Mouse (Mus musculus) intestine, embryonic 15.5 days (tissue): ENCODE results near the gene Lins1. TPM values are rescaled to one million over a fixed set of nuclear protein-coding genes. Genes with fewer than 3 reads are reported as not detected.

Source experiments
- ATAC-seq: fragments of 200-750 bp; cut with Nextera tagmentation; 2 replicates; pipeline ENCODE4 v1.8.0; 2017; ENCODE audit warnings: moderate TSS enrichment, moderate library complexity
- H3K27ac ChIP-seq: fragments of 300-500 bp; sonication (generic); 2 replicates; pipeline ENCODE4 v1.5.1; 2015; ENCODE audit warnings: mild to moderate bottlenecking, inconsistent platforms
- H3K27me3 ChIP-seq: fragments of 300-500 bp; sonication (generic); replicated peaks from 2 replicates; pipeline ENCODE4 v1.6.1; 2015; ENCODE audit warnings: inconsistent platforms
- H3K36me3 ChIP-seq: fragments of 300-500 bp; sonication (generic); 2 replicates; pipeline ENCODE4 v1.6.1; 2015; ENCODE audit warnings: inconsistent platforms
- H3K4me1 ChIP-seq: fragments of 300-500 bp; sonication (generic); replicated peaks from 2 replicates; pipeline ENCODE4 v1.6.1; 2015; ENCODE audit warnings: inconsistent platforms
- H3K4me2 ChIP-seq: fragments of 300-500 bp; sonication (generic); replicated peaks from 2 replicates; pipeline ENCODE4 v1.6.1; 2015; ENCODE audit warnings: mild to moderate bottlenecking, inconsistent platforms
- H3K4me3 ChIP-seq: fragments of 300-500 bp; sonication (generic); replicated peaks from 2 replicates; pipeline ENCODE4 v1.5.1; 2015; ENCODE audit warnings: inconsistent platforms
- H3K9ac ChIP-seq: fragments of 300-500 bp; sonication (generic); 2 replicates; pipeline ENCODE4 v1.6.1; 2015; ENCODE audit warnings: inconsistent platforms
- H3K9me3 ChIP-seq: fragments of 300-500 bp; sonication (generic); 2 replicates; pipeline ENCODE4 v1.6.1; 2016; ENCODE audit warnings: inconsistent platforms
- WGBS: fragments of 180-500 bp; shearing (Covaris S2); methylation state at CpG from one replicate; pipeline ENCODE4 v1.1.7; 2015; 5-methylcytosine and 5-hydroxymethylcytosine counted together
- polyA plus RNA-seq: library from polyadenylated mRNA; unstranded; fragments of >200 nt; fragmentation: Nextera tagmentation; extraction: Ambion mirVana; gene quantifications from 2 replicates; pipeline ENCODE4 v1.2.1, GENCODE M21; 2015

Gene Lins1
- polyA plus RNA-seq, 1 experiment from 2014 or later: 12.6 TPM

- Histone ChIP-seq H3K27me3 (no peaks in the 10 kb centered on the region), H3K4me2 (no peak overlapping the region), H3K27ac (no peak overlapping the region), H3K9me3 (no peaks in the 10 kb centered on the region), H3K4me3 (no peak overlapping the region), H3K9ac (no peak overlapping the region), H3K4me1 (no peaks in the 10 kb centered on the region), H3K36me3 (peaks cover 47% of the 10 kb centered on the region)
- ATAC-seq: no peak
- 93% methylated on average over 2 of the region's 2 CpGs for WGBS
Observed at GRCm38 (mm10) chr7:66675800-66676199, 13.9 kb upstream of the Lins1 start.

GRCm38 (mm10) chr7:66682119-66682863 is 7.4 kb upstream of the Lins1 start:
- H3K9ac ChIP-seq: no peak overlapping the region
- H3K27ac ChIP-seq: no peak overlapping the region
- ATAC-seq: peak; percentile 62; the same call in 1 of the 2 replicates
- no peaks in the 10 kb centered on the region for H3K4me1 ChIP-seq
- no peak overlapping the region for H3K4me2 ChIP-seq
- peaks cover 23% of the 10 kb centered on the region for H3K36me3 ChIP-seq
- H3K9me3 ChIP-seq: no peaks in the 10 kb centered on the region
- H3K27me3 ChIP-seq: no peaks in the 10 kb centered on the region
- 77% methylated on average over 5 of the region's 5 CpGs for WGBS
- no peak overlapping the region for H3K4me3 ChIP-seq

- ATAC-seq: 0 out of 2 replicates have a peak, but pooled peaks have one; percentile 0
- no peaks in the 10 kb centered on the region for H3K36me3 ChIP-seq
- H3K4me2 ChIP-seq: peak overlapping the region; percentile 89
- peak overlapping the region; percentile 86 for H3K4me3 ChIP-seq
- no peaks in the 10 kb centered on the region for H3K27me3 ChIP-seq
- H3K27ac ChIP-seq: no peak overlapping the region
- H3K4me1 ChIP-seq: peaks cover 9% of the 10 kb centered on the region
- H3K9me3 ChIP-seq: no peaks in the 10 kb centered on the region
- WGBS: 2% methylated on average over 5 of the region's 5 CpGs
- peak overlapping the region; percentile 76 for H3K9ac ChIP-seq
Observed at GRCm38 (mm10) chr7:66688721-66689120, 968 bp upstream of the Lins1 start.

- Histone ChIP-seq H3K9me3 (no peaks in the 10 kb centered on the region), H3K4me3 (peak within 1 kb of the TSS; percentile 86), H3K9ac (peak within 1 kb of the TSS; percentile 77), H3K27me3 (no peaks in the 10 kb centered on the region), H3K27ac (peak within 1 kb of the TSS; percentile 83), H3K4me2 (peak within 1 kb of the TSS; percentile 89), H3K4me1 (peaks cover 9% of the 10 kb centered on the region), H3K36me3 (no peaks in the 10 kb centered on the region)
- ATAC-seq: no peak
- under 1% methylated on average over 18 of the region's 18 CpGs for WGBS
Observed at GRCm38 (mm10) chr7:66689294-66689619, 432 bp upstream of the Lins1 start, which contains the start of gene Asb7. Gene Asb7 (minus strand): TSS chr7:66689596.

- Histone ChIP-seq H3K4me3 (no peak overlapping the region), H3K4me1 (peaks cover 5% of the 10 kb centered on the region; the same call in 1 of the 2 replicates), H3K27ac (no peak overlapping the region), H3K9me3 (no peaks in the 10 kb centered on the region), H3K9ac (no peak overlapping the region), H3K4me2 (no peak overlapping the region), H3K36me3 (no peaks in the 10 kb centered on the region), H3K27me3 (no peaks in the 10 kb centered on the region)
- no peak for ATAC-seq
- WGBS: 62% methylated on average over 7 of the region's 7 CpGs
Observed at GRCm38 (mm10) chr7:66694467-66694866, 4.8 kb downstream of the Lins1 start.

GRCm38 (mm10) chr7:66702721-66703120 is 13.0 kb downstream of the Lins1 start:
- no peak overlapping the region for H3K4me2 ChIP-seq
- 89% methylated on average over 7 of the region's 7 CpGs for WGBS

GRCm38 (mm10) chr7:66704631-66705030 is 14.9 kb downstream of the Lins1 start:
- no peaks in the 10 kb centered on the region for H3K27me3 ChIP-seq
- no peaks in the 10 kb centered on the region for H3K9me3 ChIP-seq
- peaks cover 3% of the 10 kb centered on the region; the same call in 1 of the 2 replicates for H3K36me3 ChIP-seq
- no peak overlapping the region for H3K4me2 ChIP-seq
- WGBS: 94% methylated on average over 3 of the region's 3 CpGs
- H3K9ac ChIP-seq: no peak overlapping the region
- H3K4me1 ChIP-seq: no peaks in the 10 kb centered on the region
- no peak for ATAC-seq
- no peak overlapping the region for H3K27ac ChIP-seq
- no peak overlapping the region for H3K4me3 ChIP-seq

More at GRCm38 (mm10) chr7:66702721-66703120, 13.0 kb downstream of the Lins1 start:
- Histone ChIP-seq H3K27ac (no peak overlapping the region), H3K9me3 (no peaks in the 10 kb centered on the region), H3K27me3 (no peaks in the 10 kb centered on the region), H3K4me1 (no peaks in the 10 kb centered on the region), H3K4me3 (no peak overlapping the region), H3K36me3 (peaks cover 3% of the 10 kb centered on the region; the same call in 1 of the 2 replicates), H3K9ac (no peak overlapping the region)
- no peak for ATAC-seq

GRCm38 (mm10) chr7:66711166-66711565 is 21.5 kb downstream of the Lins1 start:
- no peak overlapping the region for H3K9ac ChIP-seq
- no peak overlapping the region for H3K27ac ChIP-seq
- 34% methylated on average over 2 of the region's 2 CpGs for WGBS
- no peaks in the 10 kb centered on the region for H3K9me3 ChIP-seq
- no peaks in the 10 kb centered on the region for H3K4me1 ChIP-seq
- H3K4me2 ChIP-seq: no peak overlapping the region
- no peak for ATAC-seq
- no peak overlapping the region for H3K4me3 ChIP-seq
- H3K36me3 ChIP-seq: 0 out of 2 replicates have a peak, but pooled peaks cover 7% of the 10 kb centered on the region
- no peaks in the 10 kb centered on the region for H3K27me3 ChIP-seq

- Histone ChIP-seq H3K9me3 (no peaks in the 10 kb centered on the region), H3K4me1 (no peaks in the 10 kb centered on the region), H3K27me3 (no peaks in the 10 kb centered on the region), H3K27ac (no peak overlapping the region), H3K9ac (no peak overlapping the region), H3K4me2 (no peak overlapping the region), H3K4me3 (no peak overlapping the region), H3K36me3 (no peaks in the 10 kb centered on the region)
- WGBS: 89% methylated on average over 4 of the region's 4 CpGs
- no peak for ATAC-seq
Observed at GRCm38 (mm10) chr7:66724514-66724913, 34.8 kb downstream of the Lins1 start.

GRCm38 (mm10) chr7:66724954-66725353 is 35.3 kb downstream of the Lins1 start:
- H3K36me3 ChIP-seq: no peaks in the 10 kb centered on the region
- H3K4me1 ChIP-seq: no peaks in the 10 kb centered on the region
- ATAC-seq: no peak
- WGBS: 81% methylated on average over 6 of the region's 6 CpGs
- no peak overlapping the region for H3K27ac ChIP-seq
- H3K4me3 ChIP-seq: no peak overlapping the region
- no peaks in the 10 kb centered on the region for H3K27me3 ChIP-seq
- H3K9me3 ChIP-seq: no peaks in the 10 kb centered on the region
- no peak overlapping the region for H3K4me2 ChIP-seq
- no peak overlapping the region for H3K9ac ChIP-seq

GRCm38 (mm10) chr7:66728072-66728471 is 38.4 kb downstream of the Lins1 start:
- no peak for ATAC-seq
- Histone ChIP-seq H3K9ac (no peak overlapping the region), H3K36me3 (no peaks in the 10 kb centered on the region), H3K9me3 (no peaks in the 10 kb centered on the region), H3K27ac (no peak overlapping the region), H3K27me3 (no peaks in the 10 kb centered on the region), H3K4me3 (no peak overlapping the region), H3K4me2 (no peak overlapping the region), H3K4me1 (no peaks in the 10 kb centered on the region)
- 95% methylated on average over 6 of the region's 6 CpGs for WGBS

- Histone ChIP-seq H3K9me3 (no peaks in the 10 kb centered on the region), H3K27me3 (no peaks in the 10 kb centered on the region), H3K36me3 (no peaks in the 10 kb centered on the region), H3K4me1 (no peaks in the 10 kb centered on the region), H3K4me2 (no peak overlapping the region), H3K4me3 (no peak overlapping the region), H3K27ac (no peak overlapping the region), H3K9ac (no peak overlapping the region)
- 82% methylated on average over 2 of the region's 2 CpGs for WGBS
- no peak for ATAC-seq
Observed at GRCm38 (mm10) chr7:66729232-66729631, 39.5 kb downstream of the Lins1 start.

GRCm38 (mm10) chr7:66733431-66733830 is 43.7 kb downstream of the Lins1 start:
- WGBS: 94% methylated on average over 17 of the region's 17 CpGs
- no peak overlapping the region for H3K9ac ChIP-seq

More at GRCm38 (mm10) chr7:66733431-66733830, 43.7 kb downstream of the Lins1 start:
- ATAC-seq: no peak
- Histone ChIP-seq H3K4me2 (no peak overlapping the region), H3K27ac (no peak overlapping the region), H3K9me3 (no peaks in the 10 kb centered on the region), H3K4me3 (no peak overlapping the region), H3K4me1 (no peaks in the 10 kb centered on the region), H3K36me3 (no peaks in the 10 kb centered on the region), H3K27me3 (no peaks in the 10 kb centered on the region)
